Mouse (Mus musculus): ENCODE measurements around the gene Mrtfa.
A peak's percentile ranks its signal among the peaks of the same experiment; 100 is the strongest.

The Mrtfa gene

GRCm38 (mm10) chr15:81195447-81195846, 4.9 kb upstream of the Mrtfa start:
- DNase-seq, result no peak

- no peak for DNase-seq
Observed at GRCm38 (mm10) chr15:81194791-81195190, 4.2 kb upstream of the Mrtfa start.

GRCm38 (mm10) chr15:81192858-81193257, 2.3 kb upstream of the Mrtfa start:
- no peak for DNase-seq

- DNase-seq, result no peak
Observed at GRCm38 (mm10) chr15:81192316-81192715, 1.8 kb upstream of the Mrtfa start.

GRCm38 (mm10) chr15:81191303-81191702, 746 bp upstream of the Mrtfa start:
- DNase-seq, result no peak

GRCm38 (mm10) chr15:81190011-81190629, 437 bp downstream of the Mrtfa start:
- DNase-seq, result peak; percentile 22

- DNase-seq, result no peak
Observed at GRCm38 (mm10) chr15:81189061-81189460, 1.5 kb downstream of the Mrtfa start.

GRCm38 (mm10) chr15:81184913-81185312, 5.6 kb downstream of the Mrtfa start:
- DNase-seq, result no peak

GRCm38 (mm10) chr15:81181233-81181632, 9.3 kb downstream of the Mrtfa start:
- DNase-seq, result no peak

- DNase-seq, result no peak
Observed at GRCm38 (mm10) chr15:81179523-81179922, 11.0 kb downstream of the Mrtfa start.

- DNase-seq, result no peak
Observed at GRCm38 (mm10) chr15:81178703-81179102, 11.9 kb downstream of the Mrtfa start.

GRCm38 (mm10) chr15:81177860-81178259, 12.7 kb downstream of the Mrtfa start:
- DNase-seq, result no peak

- no peak for DNase-seq
Observed at GRCm38 (mm10) chr15:81175633-81176032, 14.9 kb downstream of the Mrtfa start.

GRCm38 (mm10) chr15:81172259-81172658, 18.3 kb downstream of the Mrtfa start:
- no peak for DNase-seq

GRCm38 (mm10) chr15:81168735-81169134, 21.8 kb downstream of the Mrtfa start:
- DNase-seq, result no peak

- DNase-seq, result no peak
Observed at GRCm38 (mm10) chr15:81167831-81168230, 22.7 kb downstream of the Mrtfa start.

GRCm38 (mm10) chr15:81166291-81166690, 24.3 kb downstream of the Mrtfa start:
- DNase-seq, result no peak

GRCm38 (mm10) chr15:81164560-81165310, 25.8 kb downstream of the Mrtfa start:
- no peak for DNase-seq

GRCm38 (mm10) chr15:81161571-81161970, 29.0 kb downstream of the Mrtfa start:
- DNase-seq, result no peak

GRCm38 (mm10) chr15:81160677-81161076, 29.9 kb downstream of the Mrtfa start:
- DNase-seq, result no peak

- no peak for DNase-seq
Observed at GRCm38 (mm10) chr15:81159212-81159611, 31.3 kb downstream of the Mrtfa start.

- DNase-seq, result no peak
Observed at GRCm38 (mm10) chr15:81158517-81159120, 31.9 kb downstream of the Mrtfa start.

- DNase-seq, result no peak
Observed at GRCm38 (mm10) chr15:81156453-81156852, 34.1 kb downstream of the Mrtfa start.

- no peak for DNase-seq
Observed at GRCm38 (mm10) chr15:81155845-81156244, 34.7 kb downstream of the Mrtfa start.

Data from right cerebral cortex, postnatal 14 days (tissue).